Mouse (Mus musculus): ENCODE results near the gene Pus10. TPM values are rescaled to one million over a fixed set of nuclear protein-coding genes. Genes with fewer than 3 reads are reported as not detected.

Pus10 gene
- polyA plus RNA-seq (2012; fragmentation: generic; extraction: Trizol): 4.3 TPM

DNA sequence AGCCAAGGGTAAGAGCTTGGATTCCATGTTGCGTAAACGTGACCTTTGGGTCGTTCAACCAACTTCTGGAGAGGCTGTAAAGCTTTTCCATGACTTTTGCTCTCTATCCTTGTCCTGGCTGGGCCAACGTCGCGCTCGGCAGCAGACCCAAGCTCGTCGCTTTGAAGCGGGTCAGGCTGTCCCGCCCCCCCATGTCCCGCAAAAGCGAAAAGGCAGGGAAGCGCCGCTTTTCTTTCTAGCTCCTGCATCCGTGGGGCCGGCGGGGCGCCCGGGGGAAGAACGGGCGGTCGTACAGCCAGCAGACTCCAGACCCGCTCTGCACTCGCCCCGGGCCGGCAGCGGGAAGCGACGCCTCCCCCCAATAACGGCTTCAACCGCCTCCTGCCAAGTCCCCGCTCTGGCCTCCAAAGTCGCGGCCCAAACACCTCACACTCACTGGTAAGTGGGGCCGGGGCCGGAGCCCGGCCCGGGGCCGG lies at the start of gene Pus10:
TSS of gene Pus10 (plus strand) at position 364 of the 476 bp plus-strand sequence.
- H3K4me3 ChIP-seq: peak within 1 kb of the TSS; percentile 83
- peak within 1 kb of the TSS; percentile 93 for H3K4me2 ChIP-seq (ENCODE audit: low read depth)
- H3K27me3 ChIP-seq (ENCODE audit: control insufficient read depth, insufficient read depth, insufficient read length): no peaks in the 10 kb centered on the region
- TF ChIP-seq SRF (IDR thresholded peaks at IDR 0.05; ENCODE audit: control insufficient read depth, insufficient read length, low read depth): no peak
- TF ChIP-seq E2F4 (IDR thresholded peaks at IDR 0.05; ENCODE audit: insufficient read depth): no peak
- TF ChIP-seq REST (IDR thresholded peaks at IDR 0.05; ENCODE audit: insufficient read depth, insufficient read length): no peak
- TF ChIP-seq MYOD1 (IDR thresholded peaks at IDR 0.05; ENCODE audit: control insufficient read depth in 1 of 3, insufficient read length in 2 of 3, low read depth in 2 of 3): no peak
- TF ChIP-seq MAX (IDR thresholded peaks at IDR 0.05; ENCODE audit: low read depth): no peak
- TF ChIP-seq TCF12 (IDR thresholded peaks at IDR 0.05; ENCODE audit: insufficient read depth, poor library complexity, severe bottlenecking): no peak
- TF ChIP-seq POLR2A (IDR thresholded peaks at IDR 0.05; ENCODE audit: insufficient read length, low read depth): no peak
- no peak for TF ChIP-seq MYOG (IDR thresholded peaks at IDR 0.05; ENCODE audit: control insufficient read depth in 1 of 3, insufficient read depth in 1 of 3, insufficient read length in 2 of 3, low read depth in 2 of 3)
- no peak for TF ChIP-seq USF1 (IDR thresholded peaks at IDR 0.05; ENCODE audit: low read depth)
- no peak for TF ChIP-seq TCF3 (IDR thresholded peaks at IDR 0.05; ENCODE audit: insufficient read length, low read depth)
- no peak for TF ChIP-seq POLR2AphosphoS2 (IDR thresholded peaks at IDR 0.05; ENCODE audit: insufficient read length, low read depth)
- no peak; the same call in 1 of the 2 replicates for TF ChIP-seq CEBPB (IDR thresholded peaks at IDR 0.05; ENCODE audit: insufficient read depth, poor library complexity, severe bottlenecking)
- peak within 1 kb of the TSS; percentile 68 for H3ac ChIP-seq (ENCODE audit: control insufficient read depth, insufficient read length)
- H3K79me2 ChIP-seq (ENCODE audit: control insufficient read depth, insufficient read depth): peaks cover 62% of the 10 kb centered on the region
- peaks cover 10% of the 10 kb centered on the region for H3K36me3 ChIP-seq (ENCODE audit: control insufficient read depth, insufficient read depth)

DNA sequence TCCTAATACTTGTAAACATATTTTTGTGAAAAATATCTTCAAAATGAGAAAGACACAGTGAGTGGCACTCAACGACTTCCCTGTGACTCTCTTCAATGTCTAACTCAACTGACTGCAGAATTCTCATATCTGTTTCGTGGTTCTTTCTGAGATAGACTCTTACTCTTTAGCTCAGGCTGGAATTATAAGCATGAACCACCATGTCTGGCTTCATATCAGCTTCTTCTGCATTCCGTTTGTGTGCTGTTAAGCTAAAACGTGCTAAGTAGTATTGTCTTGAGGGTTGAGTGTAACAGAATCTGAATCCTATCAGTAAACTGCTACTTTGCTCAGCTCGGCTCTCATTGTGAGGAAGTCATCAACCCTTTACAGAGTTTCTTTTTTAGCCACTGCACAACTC lies 46.5 kb upstream of the Pus10 start:
- H3K36me3 ChIP-seq (ENCODE audit: control insufficient read depth, insufficient read depth): peaks cover 6% of the 10 kb centered on the region
- H3K27me3 ChIP-seq (ENCODE audit: control insufficient read depth, insufficient read depth, insufficient read length): no peaks in the 10 kb centered on the region
- H3K4me3 ChIP-seq: no peak overlapping the region
- no peak overlapping the region for H3K4me2 ChIP-seq (ENCODE audit: low read depth)
- no peak overlapping the region for H3ac ChIP-seq (ENCODE audit: control insufficient read depth, insufficient read length)
- no peak for TF ChIP-seq MYOG (IDR thresholded peaks at IDR 0.05; ENCODE audit: control insufficient read depth in 1 of 3, insufficient read depth in 1 of 3, insufficient read length in 2 of 3, low read depth in 2 of 3)
- TF ChIP-seq TCF3 (IDR thresholded peaks at IDR 0.05; ENCODE audit: insufficient read length, low read depth): no peak
- no peak for TF ChIP-seq CEBPB (IDR thresholded peaks at IDR 0.05; ENCODE audit: insufficient read depth, poor library complexity, severe bottlenecking)
- no peak for TF ChIP-seq MYOD1 (IDR thresholded peaks at IDR 0.05; ENCODE audit: control insufficient read depth in 1 of 3, insufficient read length in 2 of 3, low read depth in 2 of 3)
- no peak for TF ChIP-seq POLR2A (IDR thresholded peaks at IDR 0.05; ENCODE audit: insufficient read length, low read depth)
- TF ChIP-seq E2F4 (IDR thresholded peaks at IDR 0.05; ENCODE audit: insufficient read depth): no peak
- no peak for TF ChIP-seq REST (IDR thresholded peaks at IDR 0.05; ENCODE audit: insufficient read depth, insufficient read length)
- TF ChIP-seq MAX (IDR thresholded peaks at IDR 0.05; ENCODE audit: low read depth): no peak
- no peak for TF ChIP-seq TCF12 (IDR thresholded peaks at IDR 0.05; ENCODE audit: insufficient read depth, poor library complexity, severe bottlenecking)
- no peak for TF ChIP-seq POLR2AphosphoS2 (IDR thresholded peaks at IDR 0.05; ENCODE audit: insufficient read length, low read depth)
- TF ChIP-seq SRF (IDR thresholded peaks at IDR 0.05; ENCODE audit: control insufficient read depth, insufficient read length, low read depth): no peak
- TF ChIP-seq USF1 (IDR thresholded peaks at IDR 0.05; ENCODE audit: low read depth): no peak
- H3K79me2 ChIP-seq (ENCODE audit: control insufficient read depth, insufficient read depth): no peaks in the 10 kb centered on the region

DNA sequence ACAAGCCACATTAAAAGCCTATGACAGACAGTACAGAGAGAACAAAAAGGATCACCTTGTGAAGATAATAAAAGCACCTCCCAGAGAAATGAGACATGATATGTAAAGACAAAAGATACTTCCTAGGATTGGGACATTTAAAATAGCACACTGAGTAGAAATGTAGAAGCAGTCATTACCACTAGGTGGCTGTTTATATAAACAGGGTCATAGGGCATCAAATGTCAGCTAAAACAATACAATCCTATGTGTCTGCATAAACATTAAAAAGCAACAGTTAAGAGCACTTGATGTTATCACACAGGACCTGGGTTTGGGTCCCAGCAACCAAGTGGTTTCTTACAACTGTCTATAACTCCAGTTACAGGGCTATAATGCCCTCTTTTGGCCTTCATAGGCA lies 34.8 kb upstream of the Pus10 start:
- Histone ChIP-seq H3K79me2 (ENCODE audit: control insufficient read depth, insufficient read depth) (no peaks in the 10 kb centered on the region), H3K4me3 (no peak overlapping the region), H3ac (ENCODE audit: control insufficient read depth, insufficient read length) (no peak overlapping the region), H3K27me3 (ENCODE audit: control insufficient read depth, insufficient read depth, insufficient read length) (no peaks in the 10 kb centered on the region), H3K4me2 (ENCODE audit: low read depth) (no peak overlapping the region), H3K36me3 (ENCODE audit: control insufficient read depth, insufficient read depth) (no peaks in the 10 kb centered on the region)
- TF ChIP-seq MYOG (IDR thresholded peaks at IDR 0.05; ENCODE audit: control insufficient read depth in 1 of 3, insufficient read depth in 1 of 3, insufficient read length in 2 of 3, low read depth in 2 of 3) (no peak), MYOD1 (IDR thresholded peaks at IDR 0.05; ENCODE audit: control insufficient read depth in 1 of 3, insufficient read length in 2 of 3, low read depth in 2 of 3) (no peak), TCF12 (IDR thresholded peaks at IDR 0.05; ENCODE audit: insufficient read depth, poor library complexity, severe bottlenecking) (no peak), USF1 (IDR thresholded peaks at IDR 0.05; ENCODE audit: low read depth) (no peak), REST (IDR thresholded peaks at IDR 0.05; ENCODE audit: insufficient read depth, insufficient read length) (no peak), POLR2AphosphoS2 (IDR thresholded peaks at IDR 0.05; ENCODE audit: insufficient read length, low read depth) (no peak), E2F4 (IDR thresholded peaks at IDR 0.05; ENCODE audit: insufficient read depth) (no peak), TCF3 (IDR thresholded peaks at IDR 0.05; ENCODE audit: insufficient read length, low read depth) (no peak), SRF (IDR thresholded peaks at IDR 0.05; ENCODE audit: control insufficient read depth, insufficient read length, low read depth) (no peak)

DNA sequence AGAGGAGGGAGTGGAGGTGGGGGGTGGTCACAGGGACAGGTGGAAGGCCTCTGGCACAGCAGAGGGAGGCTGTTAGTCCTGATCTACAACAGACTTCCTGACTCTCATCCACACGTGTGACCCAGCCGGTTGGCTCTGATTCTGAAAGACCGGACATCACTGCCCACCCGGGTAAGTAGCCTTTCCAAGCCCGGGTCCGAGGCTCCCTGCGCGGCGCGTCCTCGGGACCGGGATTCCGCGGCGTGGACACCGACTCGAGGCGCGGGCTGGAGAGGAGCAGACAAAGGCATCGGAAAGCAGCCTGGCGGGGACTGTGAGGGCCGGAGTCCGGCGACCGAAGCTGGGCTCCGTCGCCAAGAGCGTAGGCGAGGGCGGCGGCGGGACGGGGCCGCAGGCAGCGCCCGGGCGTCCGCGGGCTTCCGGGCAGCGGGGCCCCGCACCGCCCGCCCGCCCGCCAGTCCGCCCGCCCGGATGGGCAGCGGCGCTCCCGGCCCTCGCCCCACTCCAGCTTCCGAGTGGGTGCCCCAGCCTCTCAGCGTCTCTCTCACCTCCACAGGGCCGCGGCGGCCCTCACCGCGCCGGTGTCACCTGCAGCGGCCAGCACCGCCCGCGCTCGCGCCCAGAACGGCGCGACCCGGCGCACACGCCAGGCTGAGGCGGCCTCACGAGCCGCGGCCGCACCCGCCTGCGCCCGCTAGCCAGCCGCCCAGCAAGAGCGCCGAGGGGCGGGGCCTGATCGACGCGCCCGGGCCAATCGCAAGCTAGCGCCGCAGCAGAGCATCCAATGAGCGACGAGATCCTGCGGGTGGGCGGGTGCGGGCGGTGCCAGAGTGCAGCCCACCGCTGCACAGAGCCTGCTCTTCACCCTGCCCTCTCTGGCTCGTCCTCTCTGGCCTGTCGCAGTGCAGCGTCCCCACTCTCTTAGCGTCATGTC lies 32.3 kb upstream of the Pus10 start, which contains the start of gene 0610010F05Rik:
TSS of gene 0610010F05Rik (minus strand) at position 695 of the 934 bp plus-strand sequence.
- H3K79me2 ChIP-seq (ENCODE audit: control insufficient read depth, insufficient read depth): no peaks in the 10 kb centered on the region
- no peaks in the 10 kb centered on the region for H3K36me3 ChIP-seq (ENCODE audit: control insufficient read depth, insufficient read depth)
- H3K27me3 ChIP-seq (ENCODE audit: control insufficient read depth, insufficient read depth, insufficient read length): no peaks in the 10 kb centered on the region
- TF ChIP-seq MYOG (IDR thresholded peaks at IDR 0.05; ENCODE audit: control insufficient read depth in 1 of 3, insufficient read depth in 1 of 3, insufficient read length in 2 of 3, low read depth in 2 of 3) (peak in 1 of 3 experiments; percentile 52), POLR2A (IDR thresholded peaks at IDR 0.05; ENCODE audit: insufficient read length, low read depth) (peak; percentile 98), MYOD1 (IDR thresholded peaks at IDR 0.05; ENCODE audit: control insufficient read depth in 1 of 3, insufficient read length in 2 of 3, low read depth in 2 of 3) (peak in 1 of 3 experiments; percentile 46), E2F4 (IDR thresholded peaks at IDR 0.05; ENCODE audit: insufficient read depth) (no peak), POLR2AphosphoS2 (IDR thresholded peaks at IDR 0.05; ENCODE audit: insufficient read length, low read depth) (peak; percentile 92), TCF12 (IDR thresholded peaks at IDR 0.05; ENCODE audit: insufficient read depth, poor library complexity, severe bottlenecking) (no peak), MAX (IDR thresholded peaks at IDR 0.05; ENCODE audit: low read depth) (no peak), SRF (IDR thresholded peaks at IDR 0.05; ENCODE audit: control insufficient read depth, insufficient read length, low read depth) (peak; percentile 29)
- H3K4me2 ChIP-seq (ENCODE audit: low read depth): peak within 1 kb of the TSS; percentile 88
- H3ac ChIP-seq (ENCODE audit: control insufficient read depth, insufficient read length): peak within 1 kb of the TSS; percentile 79
- H3K4me3 ChIP-seq: peak within 1 kb of the TSS; percentile 34

Data from myocyte (in vitro differentiated cells).